Mouse (Mus musculus) spleen, postnatal 36 days (tissue): ENCODE results near the gene Spty2d1.
"Not testable (repeated sequence)": the region's sequence is repeated elsewhere in the genome, so short reads cannot be mapped to it uniquely, and the experiment has no call there.

Experiments used
- DNase-seq, 2 experiments: peaks; one replicate each; pipeline ENCODE4 v3.0.0; 2022; ENCODE audit warnings: low spot score in 2 of 2, mixed read lengths in 1 of 2

The Spty2d1 gene

DNA sequence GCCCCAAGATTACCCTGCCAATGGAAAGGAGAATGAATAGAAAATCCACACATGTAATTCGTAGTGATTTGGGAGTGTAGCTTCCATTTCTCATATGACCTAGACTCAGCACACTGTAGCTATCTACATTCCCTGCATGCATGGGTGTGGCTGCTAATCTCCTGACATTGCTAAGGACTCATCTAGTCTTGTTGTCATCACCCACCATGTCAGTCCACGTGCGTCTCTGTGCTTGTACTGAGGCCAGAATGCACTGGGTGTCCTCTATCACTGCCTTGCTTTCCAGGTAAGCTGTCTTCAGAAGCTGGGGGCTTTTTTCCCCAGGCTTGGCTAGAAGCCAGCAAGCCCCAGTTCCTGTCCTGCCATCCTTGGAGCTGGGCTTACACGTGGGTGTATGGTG, 18.8 kb downstream of the Spty2d1 start:
- DNase-seq, result not testable (repeated sequence)

- DNase-seq, result no peak
These were observed 21.1 kb downstream of the Spty2d1 start for GRCm38 (mm10) chr7:46987073-46987472.

- DNase-seq, result no peak
These were observed 21.6 kb downstream of the Spty2d1 start for GRCm38 (mm10) chr7:46986646-46987045.

DNA sequence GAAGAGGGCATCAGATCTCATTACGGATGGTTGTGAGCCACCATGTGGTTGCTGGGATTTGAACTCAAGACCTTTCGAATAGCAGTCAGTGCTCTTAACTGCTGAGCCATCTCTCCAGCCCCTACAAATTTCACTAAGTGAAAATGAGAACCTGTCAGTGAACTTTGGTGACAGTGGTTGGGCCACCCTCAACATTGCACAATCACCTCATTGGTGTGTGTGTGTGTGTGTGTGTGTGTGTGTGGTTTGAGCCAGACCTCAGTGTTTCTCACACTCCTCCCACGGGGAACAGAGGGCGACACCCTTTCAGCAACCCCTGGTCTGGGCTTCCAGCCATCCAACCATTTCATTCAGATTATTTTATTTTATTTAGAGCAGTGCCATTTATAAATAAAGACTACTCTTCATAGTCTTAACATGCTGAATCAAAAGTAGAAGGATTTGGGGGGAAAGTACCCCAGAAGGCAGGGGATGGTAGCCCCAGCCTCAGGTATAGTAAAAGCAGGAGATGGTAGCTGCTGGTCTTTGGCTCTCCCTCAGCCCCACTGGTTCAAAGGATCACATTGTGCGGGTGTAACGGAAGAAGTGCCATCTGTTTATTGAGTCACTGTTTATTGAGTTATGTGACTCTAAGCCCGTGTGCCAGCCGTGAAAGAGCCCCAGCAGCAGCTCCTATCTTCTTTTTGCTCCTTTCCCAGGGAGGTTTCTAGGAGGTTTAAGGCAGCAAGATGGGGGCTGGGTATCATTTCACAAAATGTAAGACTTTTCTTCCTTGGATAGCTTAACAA, 22.3 kb downstream of the Spty2d1 start:
- peak; percentile 4 to 27 for DNase-seq

- DNase-seq, result no peak
These were observed 24.9 kb downstream of the Spty2d1 start, which contains the start of gene Gm9999 for GRCm38 (mm10) chr7:46983280-46983679. Gene Gm9999 (plus strand): TSS chr7:46983580.

GRCm38 (mm10) chr7:46975456-46975855, 32.8 kb downstream of the Spty2d1 start:
- no peak for DNase-seq

DNA sequence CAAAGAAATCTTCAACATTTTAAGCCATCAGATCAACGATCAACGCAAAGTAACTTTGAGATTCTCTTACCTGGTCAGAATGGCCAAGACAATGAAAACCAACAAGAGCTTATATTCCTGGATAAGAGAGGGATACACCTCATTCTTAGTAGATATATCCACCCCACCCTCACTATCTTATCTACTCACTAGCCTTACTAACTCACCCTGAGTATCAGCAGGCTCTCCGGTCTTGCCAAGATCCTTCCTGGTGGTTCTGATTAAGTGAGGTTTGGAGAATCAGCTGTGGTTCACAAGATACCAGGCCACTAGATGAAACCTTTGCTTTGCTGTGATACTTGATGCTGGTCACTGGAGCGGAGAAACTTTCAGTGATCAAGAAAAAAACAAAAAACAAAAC, 33.6 kb downstream of the Spty2d1 start:
- DNase-seq, result no peak

DNA sequence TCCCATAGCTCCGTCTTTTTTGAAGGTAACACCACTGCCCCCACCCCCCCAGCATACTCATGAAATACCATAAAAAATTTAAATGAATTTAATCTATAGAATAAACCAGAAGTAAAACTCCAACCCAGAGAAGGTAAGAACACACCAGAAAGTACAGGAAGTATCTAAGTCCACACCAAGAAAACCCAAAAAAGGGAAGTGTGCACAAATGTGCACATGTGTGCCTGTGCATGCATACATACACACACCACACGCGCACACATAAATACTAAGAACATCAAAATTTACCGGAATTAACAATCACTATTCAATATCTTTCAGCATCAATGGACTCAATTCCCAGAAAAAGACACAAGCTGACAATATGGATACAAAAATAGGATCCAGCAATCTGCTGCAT, 38.3 kb downstream of the Spty2d1 start:
- no peak for DNase-seq

- DNase-seq, result no peak
These were observed 44.1 kb downstream of the Spty2d1 start for GRCm38 (mm10) chr7:46964070-46964469.

DNA sequence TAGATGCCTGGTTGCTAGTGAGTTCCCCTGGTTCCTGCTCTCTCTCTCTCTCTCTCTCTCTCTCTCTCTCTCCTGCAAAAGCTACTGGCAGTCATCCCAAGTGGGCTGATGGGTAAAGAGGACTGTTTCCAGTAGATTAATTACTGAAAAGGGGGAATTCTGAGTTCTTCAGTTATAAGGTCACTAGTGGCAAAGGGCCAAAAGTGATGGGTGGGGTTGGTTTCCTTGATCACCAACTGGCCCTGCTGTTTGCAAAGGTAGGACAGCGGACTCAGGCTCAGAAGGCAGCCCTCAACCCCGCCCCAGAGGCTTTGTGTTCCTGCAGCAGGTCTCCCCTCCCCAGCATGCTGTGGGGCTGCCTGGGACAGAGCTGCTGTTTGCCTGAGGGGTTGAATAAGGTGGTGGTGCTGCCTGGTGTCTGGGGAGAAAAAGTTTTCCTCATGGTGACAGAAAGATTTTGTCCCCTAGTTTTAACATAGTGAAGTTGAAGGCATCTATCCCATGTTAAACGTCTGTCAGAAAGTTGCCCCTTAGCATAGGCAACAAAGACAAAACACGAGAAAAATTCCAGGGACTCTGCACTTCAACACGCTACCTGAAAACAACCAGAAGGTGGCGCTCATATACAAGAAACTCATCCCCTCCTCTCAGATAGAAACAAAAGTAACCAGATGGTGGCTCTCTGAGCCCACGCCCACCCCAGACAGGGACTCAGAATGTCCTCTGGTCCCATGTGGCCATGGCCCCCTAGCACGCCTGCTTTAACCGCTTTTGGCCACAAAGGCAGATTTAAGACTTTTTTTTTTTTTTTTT, 45.2 kb downstream of the Spty2d1 start:
- DNase-seq, result peak; percentile 55 to 74

DNA sequence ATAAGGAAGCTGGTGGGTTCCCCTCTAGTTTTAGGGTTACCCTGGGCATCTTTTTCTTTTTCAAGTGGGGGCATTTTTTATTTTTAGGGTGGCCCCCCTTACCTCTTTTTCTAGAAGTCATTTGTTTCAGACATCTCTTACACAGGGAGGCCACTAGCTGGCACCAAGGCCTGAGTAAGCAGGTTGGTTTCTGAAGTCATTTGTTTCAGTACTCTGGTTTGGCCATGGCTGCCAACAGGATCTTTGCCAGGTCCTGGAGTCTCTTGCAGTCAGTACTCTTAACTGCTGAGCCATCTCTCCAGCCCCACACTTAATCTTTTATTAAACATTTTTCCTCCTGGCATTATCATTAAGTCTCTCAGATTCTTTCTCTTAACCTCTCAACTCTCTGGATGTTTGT, 46.1 kb downstream of the Spty2d1 start:
- DNase-seq, result no peak

- no peak for DNase-seq
These were observed 47.2 kb downstream of the Spty2d1 start for GRCm38 (mm10) chr7:46960991-46961390.

- no peak for DNase-seq
These were observed 49.4 kb downstream of the Spty2d1 start for GRCm38 (mm10) chr7:46958853-46959252.

DNA sequence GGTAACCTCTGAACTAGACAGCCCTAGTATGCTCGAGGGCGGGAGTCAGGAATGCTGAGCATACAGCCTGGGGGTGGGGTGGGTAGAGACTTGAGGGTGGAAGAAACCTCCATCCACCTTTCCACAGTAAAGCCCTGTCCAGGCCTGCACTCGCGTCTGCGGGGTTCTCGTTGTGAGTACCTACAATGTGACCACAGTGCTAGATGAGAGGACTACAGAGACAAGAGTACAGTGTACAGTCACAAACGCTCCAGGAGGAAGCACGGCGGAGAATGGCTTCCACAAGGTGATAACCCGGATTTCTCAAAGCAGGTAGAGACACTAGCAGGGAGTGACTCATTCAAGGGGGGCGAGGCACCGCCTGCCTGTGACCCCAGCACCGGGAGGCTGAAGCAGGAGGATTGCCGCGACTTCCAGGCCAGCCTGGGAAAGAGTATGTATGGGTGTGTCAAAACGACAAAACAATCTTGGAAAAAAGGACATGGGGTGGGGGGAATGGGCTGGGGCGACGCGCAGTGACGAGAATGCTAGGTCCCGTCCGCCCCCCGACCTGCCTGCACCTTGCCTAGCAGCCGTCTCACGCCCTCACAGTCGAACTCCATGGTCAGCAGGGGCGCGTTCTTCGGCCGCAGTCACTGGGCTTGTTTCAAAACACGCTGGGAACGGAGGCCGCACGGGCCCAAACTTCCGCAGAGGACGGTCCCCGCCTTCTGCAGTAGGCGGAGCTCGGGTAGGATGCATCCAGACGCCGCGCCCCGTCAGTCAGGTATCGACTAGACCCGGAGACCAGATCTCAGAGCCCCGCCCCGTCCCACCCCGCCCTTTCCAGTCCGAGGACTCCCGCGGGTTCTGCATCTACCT, 50.1 kb downstream of the Spty2d1 start, which contains the start of gene Uevld:
TSS of gene Uevld (minus strand) at position 697 of the 861 bp plus-strand sequence.
- DNase-seq, result peak; percentile 87 to 91
